Mouse (Mus musculus) stomach, embryonic 14.5 days (tissue): ENCODE measurements around the gene Ick. TPM values are rescaled to one million over a fixed set of nuclear protein-coding genes. Genes with fewer than 3 reads are reported as not detected.
"Not testable (repeated sequence)": the region's sequence is repeated elsewhere in the genome, so short reads cannot be mapped to it uniquely, and the experiment has no call there.

ENCODE experiments used
- ATAC-seq: fragments of 200-750 bp; cut with Nextera tagmentation; 2 replicates; pipeline ENCODE4 v1.8.0; 2017; ENCODE audit warnings: low read depth, moderate TSS enrichment; ENCODE audit not compliant: insufficient number of reproducible peaks, insufficient read depth, low FRiP score
- H3K27ac ChIP-seq: fragments of 300-500 bp; sonication (generic); 2 replicates; pipeline ENCODE4 v1.5.1; 2014; ENCODE audit warnings: mild to moderate bottlenecking, low read length, moderate library complexity, mixed read lengths
- H3K27me3 ChIP-seq: fragments of 300-500 bp; sonication (generic); 2 replicates; pipeline ENCODE4 v1.6.1; 2014; ENCODE audit warnings: low read length, control low read depth, mixed read lengths; ENCODE audit not compliant: control insufficient read depth, insufficient read depth
- H3K36me3 ChIP-seq: fragments of 300-500 bp; sonication (generic); 2 replicates; pipeline ENCODE4 v1.6.1; 2014; ENCODE audit warnings: mild to moderate bottlenecking, control low read depth, low read length, moderate library complexity, mixed read lengths; ENCODE audit not compliant: control insufficient read depth, insufficient read depth
- H3K4me1 ChIP-seq: fragments of 300-500 bp; sonication (generic); 2 replicates; pipeline ENCODE4 v1.6.1; 2014; ENCODE audit warnings: low read length, control low read depth, mixed read lengths; ENCODE audit not compliant: control insufficient read depth, insufficient read depth
- H3K4me2 ChIP-seq: fragments of 300-500 bp; sonication (generic); replicated peaks from 2 replicates; pipeline ENCODE4 v1.6.1; 2014; ENCODE audit warnings: low read depth, low read length, control low read depth
- H3K4me3 ChIP-seq: fragments of 300-500 bp; sonication (generic); 2 replicates; pipeline ENCODE4 v1.5.1; 2014; ENCODE audit warnings: low read depth, low read length, control low read depth
- H3K9ac ChIP-seq: fragments of 300-500 bp; sonication (generic); replicated peaks from 2 replicates; pipeline ENCODE4 v1.6.1; 2014; ENCODE audit warnings: low read depth, mild to moderate bottlenecking, control low read depth, low read length, moderate library complexity, mixed read lengths
- H3K9me3 ChIP-seq: fragments of 300-500 bp; sonication (generic); 2 replicates; pipeline ENCODE4 v1.6.1; 2016; ENCODE audit warnings: low read depth, low read length, control low read depth; ENCODE audit not compliant: control insufficient read depth
- WGBS: fragments of 180-500 bp; shearing (Covaris S2); extraction: QIAGEN DNeasy Blood & Tissue Kit; methylation state at CpG from one replicate; pipeline ENCODE4 v1.1.7; 2014; 5-methylcytosine and 5-hydroxymethylcytosine counted together
- polyA plus RNA-seq: library from polyadenylated mRNA; unstranded; fragments of >200 nt; fragmentation: Nextera tagmentation; extraction: Ambion mirVana; gene quantifications from 2 replicates; pipeline ENCODE4 v1.2.1, GENCODE M21; 2014

The Ick gene
- polyA plus RNA-seq, 1 experiment from 2014 or later: 28.4 TPM

DNA sequence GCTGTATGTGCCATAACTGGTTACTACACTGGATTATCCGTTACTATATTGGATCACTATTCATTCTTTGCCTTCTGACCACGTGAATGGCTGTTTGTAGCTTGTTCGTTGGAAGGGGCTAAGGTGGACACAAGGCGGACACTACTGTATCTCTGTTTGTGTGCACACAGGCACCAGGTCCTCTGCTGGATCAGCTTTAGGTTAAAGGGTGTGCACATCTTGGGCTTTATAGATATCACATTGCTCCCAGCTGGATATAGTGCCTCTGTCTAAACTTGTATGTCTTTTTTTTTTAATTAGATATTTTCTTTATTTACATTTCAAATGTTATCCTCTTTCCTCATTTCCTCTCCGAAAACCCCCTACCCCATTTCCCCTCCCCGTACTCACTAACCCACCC, 56.5 kb downstream of the Ick start:
- Histone ChIP-seq H3K27me3 (no peaks in the 10 kb centered on the region), H3K27ac (no peak overlapping the region), H3K9ac (no peak overlapping the region), H3K4me2 (no peak overlapping the region), H3K9me3 (no peaks in the 10 kb centered on the region), H3K4me1 (no peaks in the 10 kb centered on the region), H3K4me3 (no peak overlapping the region), H3K36me3 (peaks cover 35% of the 10 kb centered on the region)
- 0 out of 2 replicates have a peak, but pooled peaks have one; percentile 23 for ATAC-seq
- 93% methylated on average over 6 of the region's 6 CpGs for WGBS

DNA sequence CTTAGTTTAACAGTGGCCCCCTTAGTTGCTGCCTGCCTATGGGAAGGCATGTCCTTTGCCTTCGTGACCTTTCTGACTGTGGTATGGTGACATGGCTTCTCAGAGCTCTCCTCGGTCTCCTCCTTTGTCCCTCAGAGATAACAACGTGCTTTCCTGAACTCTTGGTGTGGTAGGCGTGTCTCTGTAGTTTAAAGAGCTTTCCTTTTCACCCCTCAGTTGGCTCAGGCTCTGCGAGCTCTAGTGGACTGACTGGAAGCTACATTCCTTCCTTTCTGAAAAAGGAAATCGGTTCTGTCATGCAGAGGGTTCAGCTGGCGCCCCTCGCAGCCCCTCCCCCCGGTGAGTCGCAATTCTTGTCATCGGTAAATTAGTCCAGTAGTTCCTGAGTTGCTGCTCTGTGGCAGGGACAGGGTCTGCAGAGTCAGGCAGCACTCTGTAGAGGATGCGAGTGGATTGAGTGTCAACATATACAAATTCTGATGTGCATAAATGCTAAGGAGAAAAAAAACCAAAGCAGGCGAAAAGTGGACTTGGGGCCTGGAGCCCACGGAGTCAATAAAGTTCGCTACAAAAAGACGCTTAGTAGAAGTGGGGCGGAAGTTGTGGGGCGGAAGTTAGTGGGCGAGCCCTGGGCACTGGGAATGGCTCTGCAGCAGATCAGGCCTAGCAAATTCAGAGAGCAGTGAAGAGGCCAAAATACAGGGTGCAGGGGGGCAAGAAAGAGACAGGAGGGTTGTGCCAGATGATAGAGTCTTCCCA, 57.9 kb downstream of the Ick start:
- 78% methylated on average over 19 of the region's 19 CpGs for WGBS
- no peaks in the 10 kb centered on the region for H3K27me3 ChIP-seq
- no peaks in the 10 kb centered on the region for H3K9me3 ChIP-seq
- peaks cover 21% of the 10 kb centered on the region for H3K36me3 ChIP-seq
- no peak overlapping the region for H3K9ac ChIP-seq
- H3K27ac ChIP-seq: no peak overlapping the region
- no peaks in the 10 kb centered on the region for H3K4me1 ChIP-seq
- H3K4me3 ChIP-seq: no peak overlapping the region
- H3K4me2 ChIP-seq: no peak overlapping the region
- ATAC-seq: no peak

DNA sequence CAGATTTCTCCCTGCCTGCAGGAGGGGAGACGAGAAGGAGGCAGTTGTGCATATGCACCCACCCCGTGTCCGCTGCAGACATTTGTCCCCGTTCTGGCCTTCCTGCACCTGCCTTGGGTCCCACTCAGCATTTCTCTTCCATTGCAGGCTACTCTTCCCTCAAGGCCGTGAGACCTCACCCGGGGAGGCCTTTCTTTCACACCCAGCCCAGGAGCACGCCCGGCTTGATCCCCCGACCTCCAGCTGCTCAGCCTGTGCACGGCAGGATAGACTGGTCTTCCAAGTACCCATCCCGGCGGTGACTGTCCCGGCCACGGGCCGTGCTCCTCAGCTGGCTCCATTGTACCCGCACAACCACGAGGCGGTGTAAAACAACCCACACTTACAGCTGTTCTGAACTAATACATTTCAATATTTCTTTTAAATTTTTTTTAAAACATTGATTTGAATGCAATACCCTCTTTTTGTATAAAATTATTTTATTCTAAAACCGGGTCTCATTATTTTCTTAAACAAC, 58.5 kb downstream of the Ick start:
- no peaks in the 10 kb centered on the region for H3K27me3 ChIP-seq
- 86% methylated on average over 19 of the region's 19 CpGs for WGBS
- H3K36me3 ChIP-seq: peaks cover 15% of the 10 kb centered on the region; the same call in 1 of the 2 replicates
- H3K4me1 ChIP-seq: no peaks in the 10 kb centered on the region
- H3K9me3 ChIP-seq: no peaks in the 10 kb centered on the region
- H3K9ac ChIP-seq: no peak overlapping the region
- H3K4me2 ChIP-seq: no peak overlapping the region
- H3K4me3 ChIP-seq: no peak overlapping the region
- no peak overlapping the region for H3K27ac ChIP-seq
- no peak for ATAC-seq

DNA sequence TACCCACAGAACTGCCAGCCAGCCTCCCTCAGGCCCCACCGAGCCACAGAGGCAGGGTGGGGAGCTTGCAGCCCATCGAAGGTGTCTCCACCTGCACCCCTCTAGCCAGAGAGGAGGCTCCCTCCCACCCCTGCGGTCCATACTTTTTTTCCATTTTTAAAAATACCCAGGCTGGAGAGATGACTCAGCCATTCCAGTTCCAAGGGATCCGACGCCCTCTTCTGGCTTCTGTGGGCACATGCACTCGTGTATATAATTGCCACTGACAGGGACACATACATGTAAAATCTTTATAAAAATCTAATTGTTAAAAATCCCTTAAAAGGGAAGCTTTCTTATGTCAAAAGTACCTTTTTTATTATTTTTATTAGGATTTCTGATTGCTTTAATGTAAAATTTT, 59.9 kb downstream of the Ick start:
- no peak overlapping the region for H3K9ac ChIP-seq
- H3K4me1 ChIP-seq: no peaks in the 10 kb centered on the region
- 93% methylated on average over 6 of the region's 6 CpGs for whole genome bisulfite sequencing
- ATAC-seq: no peak
- no peak overlapping the region for H3K27ac ChIP-seq
- H3K9me3 ChIP-seq: no peaks in the 10 kb centered on the region
- H3K4me3 ChIP-seq: no peak overlapping the region
- no peaks in the 10 kb centered on the region for H3K27me3 ChIP-seq
- H3K4me2 ChIP-seq: no peak overlapping the region
- peaks cover 14% of the 10 kb centered on the region; the same call in 1 of the 2 replicates for H3K36me3 ChIP-seq

DNA sequence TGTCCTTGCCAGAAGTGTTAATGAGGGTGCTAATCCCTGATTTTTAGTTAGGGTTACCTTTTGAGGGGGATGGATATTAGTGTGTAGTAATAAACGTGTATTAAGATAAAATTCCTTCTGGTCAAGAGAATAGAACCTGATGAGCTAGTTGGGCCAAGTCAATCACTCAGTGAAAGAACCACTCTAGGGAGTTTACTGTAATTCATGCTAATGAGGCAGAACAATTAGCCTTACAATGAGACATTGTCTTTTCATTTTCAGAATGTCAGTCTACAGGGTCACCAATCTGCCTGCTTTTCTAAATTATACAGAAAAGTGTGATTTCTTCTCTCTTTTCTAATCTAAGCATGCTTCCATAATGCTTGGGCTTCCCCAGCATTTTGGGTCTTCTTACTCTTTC, 65.0 kb downstream of the Ick start:
- H3K27ac ChIP-seq: no peak overlapping the region
- no peak for ATAC-seq
- H3K4me3 ChIP-seq: no peak overlapping the region
- 64% methylated on average over 1 of the region's 1 CpGs for WGBS
- H3K27me3 ChIP-seq: no peaks in the 10 kb centered on the region
- 0 out of 2 replicates have a peak, but pooled peaks cover 4% of the 10 kb centered on the region for H3K4me1 ChIP-seq
- H3K9ac ChIP-seq: no peak overlapping the region
- no peaks in the 10 kb centered on the region for H3K36me3 ChIP-seq
- H3K9me3 ChIP-seq: no peaks in the 10 kb centered on the region
- H3K4me2 ChIP-seq: no peak overlapping the region

DNA sequence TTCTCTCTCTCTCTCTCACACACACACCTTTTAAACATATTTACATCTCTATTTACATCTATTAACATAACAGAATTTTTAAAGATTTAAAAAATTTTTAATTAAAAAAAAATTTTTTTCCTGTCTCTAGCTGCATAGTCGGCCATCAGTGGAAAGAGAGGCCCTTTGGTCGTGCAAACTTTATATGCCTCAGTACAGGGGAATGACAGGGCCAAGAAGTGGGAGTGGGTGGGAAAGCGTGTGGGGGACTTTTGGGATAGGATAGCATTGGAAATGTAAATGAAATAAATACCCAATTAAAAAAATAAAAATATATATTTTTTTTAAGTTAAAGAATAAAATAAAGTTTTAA, 65.9 kb downstream of the Ick start:
- not testable (repeated sequence) for H3K27ac ChIP-seq
- WGBS: 36% methylated on average over 3 of the region's 3 CpGs

DNA sequence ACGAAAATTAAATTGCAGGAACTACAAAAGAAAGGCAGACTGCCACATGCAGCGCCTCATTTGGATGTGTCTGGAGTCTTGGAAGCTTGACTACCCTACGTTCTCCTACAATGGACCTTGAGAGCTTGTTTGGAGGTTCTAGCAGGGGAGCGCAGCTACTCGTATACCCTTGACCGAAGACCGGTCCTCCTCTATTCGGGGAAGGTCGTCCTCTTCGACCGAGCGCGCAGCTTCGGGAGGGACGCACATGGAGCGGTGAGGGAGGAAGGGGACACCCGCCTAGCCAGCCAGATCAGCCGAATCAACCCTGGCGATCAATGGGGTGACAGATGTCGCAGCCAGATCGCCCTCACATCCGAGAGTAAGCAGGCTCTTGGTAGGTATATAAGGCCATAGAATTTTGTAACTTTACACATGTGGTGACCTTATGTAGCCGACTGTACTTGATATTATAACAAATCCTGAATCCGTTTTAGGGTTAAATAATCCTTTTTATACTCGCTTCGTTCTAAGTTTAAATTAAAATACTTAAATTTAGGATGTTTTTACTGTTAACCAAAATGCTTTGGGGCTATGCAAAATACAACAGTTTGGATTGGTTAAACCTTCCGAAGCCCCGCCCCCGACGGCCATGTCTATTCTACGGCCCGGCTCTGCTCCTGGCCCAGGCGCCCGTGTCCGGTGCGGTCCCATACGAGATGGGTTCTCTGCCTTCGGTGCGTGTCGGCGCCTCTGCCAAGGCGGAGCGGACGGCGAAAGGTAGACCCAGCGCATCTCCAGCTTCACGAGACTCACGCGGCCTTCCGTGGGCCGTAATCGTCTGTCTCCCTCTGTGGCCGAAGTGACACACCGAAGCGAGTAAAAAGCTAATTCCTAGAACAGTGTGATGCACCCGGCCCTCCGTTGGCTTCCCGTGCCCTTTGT, 66.5 kb downstream of the Ick start:
- WGBS: under 1% methylated on average over 49 of the region's 58 CpGs
- H3K27ac ChIP-seq: peak overlapping the region; percentile 96
- H3K27me3 ChIP-seq: no peaks in the 10 kb centered on the region
- ATAC-seq: peak; percentile 98
- peak overlapping the region; percentile 45 for H3K4me2 ChIP-seq
- peak overlapping the region; percentile 41 for H3K4me3 ChIP-seq
- 0 out of 2 replicates have a peak, but pooled peaks cover 4% of the 10 kb centered on the region for H3K4me1 ChIP-seq
- H3K9ac ChIP-seq: peak overlapping the region; percentile 34
- no peaks in the 10 kb centered on the region for H3K36me3 ChIP-seq
- no peaks in the 10 kb centered on the region for H3K9me3 ChIP-seq

More for the DNA sequence above, 65.9 kb downstream of the Ick start:
- not testable (repeated sequence) for H3K36me3 ChIP-seq, ATAC-seq, H3K4me3 ChIP-seq, H3K4me1 ChIP-seq, H3K9ac ChIP-seq, H3K27me3 ChIP-seq, H3K4me2 ChIP-seq, H3K9me3 ChIP-seq

DNA sequence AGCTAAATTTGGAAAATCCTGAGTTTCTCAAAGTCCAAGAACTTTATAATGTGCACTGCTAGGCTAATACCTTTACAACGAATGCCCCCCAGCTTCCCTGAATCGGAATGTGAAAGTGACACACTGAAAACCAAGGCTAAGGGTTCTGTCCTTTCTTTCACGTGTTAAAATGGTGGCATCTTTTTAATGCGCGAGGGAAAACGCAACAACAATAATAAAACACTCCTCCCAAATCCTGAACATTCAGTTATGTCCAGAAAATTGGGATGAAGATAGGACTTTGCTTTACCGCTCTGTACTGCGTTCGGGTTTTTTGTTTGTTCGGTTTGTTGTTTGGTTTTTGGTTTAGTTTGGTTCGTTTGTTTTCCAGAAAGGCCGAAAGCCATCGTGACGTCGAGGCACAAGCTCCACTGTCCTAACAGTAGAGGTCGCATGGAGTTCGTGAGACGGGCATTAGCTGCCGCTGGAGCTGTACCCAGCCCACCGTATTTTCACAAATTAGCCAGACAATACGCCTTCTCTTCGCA, 67.3 kb downstream of the Ick start:
- Histone ChIP-seq H3K4me1 (0 out of 2 replicates have a peak, but pooled peaks cover 4% of the 10 kb centered on the region), H3K4me3 (peak overlapping the region; percentile 41), H3K36me3 (no peaks in the 10 kb centered on the region), H3K4me2 (peak overlapping the region; percentile 45), H3K27ac (peak overlapping the region; percentile 96), H3K27me3 (no peaks in the 10 kb centered on the region), H3K9ac (peak overlapping the region; percentile 34), H3K9me3 (no peaks in the 10 kb centered on the region)
- ATAC-seq: peak; percentile 71
- under 1% methylated on average over 22 of the region's 22 CpGs for WGBS
